Mouse (Mus musculus): ENCODE data around the gene Dntt.

DNA sequence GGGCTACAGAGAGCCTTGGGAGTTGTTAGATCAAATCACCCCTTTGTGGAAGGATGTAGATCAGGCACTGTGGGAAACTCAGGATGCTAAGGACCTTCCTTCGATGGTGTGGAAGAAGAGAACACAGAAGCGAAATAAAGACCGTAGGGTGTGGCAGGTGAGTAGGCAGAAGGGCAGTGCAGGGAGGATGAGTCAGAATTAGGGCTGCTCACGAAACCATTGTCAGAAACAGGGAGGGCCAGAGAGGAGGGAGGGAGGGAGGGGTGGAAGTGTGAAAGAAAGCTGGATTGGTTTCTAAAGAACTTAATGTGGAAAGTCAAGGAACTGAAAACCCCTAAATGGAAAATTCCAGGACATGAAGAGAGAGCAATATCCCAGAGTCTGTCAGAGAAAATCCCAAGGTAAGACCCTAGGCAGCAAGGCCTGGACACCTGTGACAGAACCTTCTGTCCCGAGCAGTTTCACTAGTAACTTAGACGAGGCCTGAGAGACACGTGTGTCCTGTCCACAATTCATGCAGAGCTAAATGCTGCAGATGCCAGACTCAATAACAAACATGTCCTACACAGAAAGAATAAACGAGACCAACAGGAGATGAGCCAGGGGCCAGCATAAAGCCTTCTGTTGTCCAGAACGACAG lies 39.0 kb upstream of the Dntt start:
- TF ChIP-seq EP300 (IDR thresholded peaks at IDR 0.05; ENCODE audit: low read depth) (no peak), CTCF (IDR thresholded peaks at IDR 0.05; ENCODE audit: low read depth) (no peak)
